Mouse (Mus musculus): Measurements from ENCODE around the gene Opa3. TPM values are rescaled to one million over a fixed set of nuclear protein-coding genes. Genes with fewer than 3 reads are reported as not detected.
A peak's percentile ranks its signal among the peaks of the same experiment; 100 is the strongest.

The Opa3 gene
- polyA plus RNA-seq, 2 experiments = 8.3 to 12.8 TPM

- ATAC-seq (ENCODE audit: insufficient read depth) = no peak
- H3K27me3 ChIP-seq (ENCODE audit: control insufficient read depth, insufficient read depth, low read length) = no peaks in the 10 kb centered on the region
- no peak overlapping the region for H3K27ac ChIP-seq
- no peak for DNase-seq (ENCODE audit: low read depth in 3 of 3, low spot score in 3 of 3)
- H3K9ac ChIP-seq (replicated peaks) = no peak overlapping the region
- no peak overlapping the region for H3K4me3 ChIP-seq (ENCODE audit: insufficient read depth in 1 of 2, low read depth in 2 of 2, low read length in 2 of 2)
- peaks cover 31 to 34% of the 10 kb centered on the region in 2 experiments for H3K4me1 ChIP-seq (replicated peaks; ENCODE audit: control insufficient read depth in 2 of 2, insufficient read depth in 2 of 2, low read length in 1 of 2)
- WGBS (ENCODE audit: insufficient replicate concordance) = 84% methylated on average over 16 of the region's 16 CpGs
- no peaks in the 10 kb centered on the region for H3K9me3 ChIP-seq (ENCODE audit: control insufficient read depth, low read length)
- no peaks in the 10 kb centered on the region for H3K36me3 ChIP-seq (replicated peaks; ENCODE audit: control insufficient read depth, insufficient read depth, low read depth)
- no peak for TF ChIP-seq EP300 (IDR thresholded peaks at IDR 0.05; ENCODE audit: low read depth)
- no peak for TF ChIP-seq CTCF (IDR thresholded peaks at IDR 0.05; ENCODE audit: low read depth)
- H3K4me2 ChIP-seq (ENCODE audit: low read depth) = no peak overlapping the region
These were observed 5.9 kb upstream of the Opa3 start for GRCm38 (mm10) chr7:19222189-19222588.

- Histone ChIP-seq H3K9me3 (ENCODE audit: control insufficient read depth, low read length) (no peaks in the 10 kb centered on the region), H3K4me2 (ENCODE audit: low read depth) (no peak overlapping the region), H3K4me3 (ENCODE audit: insufficient read depth in 1 of 2, low read depth in 2 of 2, low read length in 2 of 2) (no peak overlapping the region), H3K36me3 (replicated peaks; ENCODE audit: control insufficient read depth, insufficient read depth, low read depth) (no peaks in the 10 kb centered on the region), H3K27ac (no peak overlapping the region), H3K27me3 (ENCODE audit: control insufficient read depth, insufficient read depth, low read length) (no peaks in the 10 kb centered on the region), H3K9ac (replicated peaks) (no peak overlapping the region), H3K4me1 (replicated peaks; ENCODE audit: control insufficient read depth in 2 of 2, insufficient read depth in 2 of 2, low read length in 1 of 2) (peaks cover 31 to 34% of the 10 kb centered on the region in 2 experiments)
- no peak for DNase-seq (ENCODE audit: low read depth in 3 of 3, low spot score in 3 of 3)
- TF ChIP-seq EP300 (IDR thresholded peaks at IDR 0.05; ENCODE audit: low read depth) = no peak
- no peak for TF ChIP-seq CTCF (IDR thresholded peaks at IDR 0.05; ENCODE audit: low read depth)
- 84% methylated on average over 14 of the region's 14 CpGs for WGBS (ENCODE audit: insufficient replicate concordance)
- no peak for ATAC-seq (ENCODE audit: insufficient read depth)
These were observed 5.3 kb upstream of the Opa3 start for GRCm38 (mm10) chr7:19222875-19223274.

- Histone ChIP-seq H3K4me1 (replicated peaks; ENCODE audit: control insufficient read depth in 2 of 2, insufficient read depth in 2 of 2, low read length in 1 of 2) (peaks cover 38 to 41% of the 10 kb centered on the region in 2 experiments), H3K27ac (peak overlapping the region; percentile 83), H3K4me3 (ENCODE audit: insufficient read depth in 1 of 2, low read depth in 2 of 2, low read length in 2 of 2) (no peak overlapping the region), H3K4me2 (ENCODE audit: low read depth) (peak overlapping the region; percentile 96), H3K9ac (replicated peaks) (peak overlapping the region; percentile 10; the same call in 1 of the 2 replicates), H3K36me3 (replicated peaks; ENCODE audit: control insufficient read depth, insufficient read depth, low read depth) (no peaks in the 10 kb centered on the region), H3K27me3 (ENCODE audit: control insufficient read depth, insufficient read depth, low read length) (no peaks in the 10 kb centered on the region), H3K9me3 (ENCODE audit: control insufficient read depth, low read length) (no peaks in the 10 kb centered on the region)
- ATAC-seq (ENCODE audit: insufficient read depth) = peak; percentile 11
- WGBS (ENCODE audit: insufficient replicate concordance) = 28% methylated on average over 4 of the region's 4 CpGs
- TF ChIP-seq CTCF (IDR thresholded peaks at IDR 0.05; ENCODE audit: low read depth) (no peak), EP300 (IDR thresholded peaks at IDR 0.05; ENCODE audit: low read depth) (peak; percentile 37; the same call in 1 of the 2 replicates)
- peak in 1 of 3 experiments; percentile 76 for DNase-seq (ENCODE audit: low read depth in 3 of 3, low spot score in 3 of 3)
These were observed 3.2 kb upstream of the Opa3 start for GRCm38 (mm10) chr7:19224933-19225332.

- 14% methylated on average over 20 of the region's 20 CpGs for WGBS (ENCODE audit: insufficient replicate concordance)
- peak overlapping the region; percentile 96 for H3K4me2 ChIP-seq (ENCODE audit: low read depth)
- no peaks in the 10 kb centered on the region for H3K9me3 ChIP-seq (ENCODE audit: control insufficient read depth, low read length)
- peak overlapping the region; percentile 97 for H3K27ac ChIP-seq
- ATAC-seq (ENCODE audit: insufficient read depth) = no peak
- peak in 1 of 3 experiments; percentile 48 for DNase-seq (ENCODE audit: low read depth in 3 of 3, low spot score in 3 of 3)
- no peaks in the 10 kb centered on the region for H3K36me3 ChIP-seq (replicated peaks; ENCODE audit: control insufficient read depth, insufficient read depth, low read depth)
- H3K4me3 ChIP-seq (ENCODE audit: insufficient read depth in 1 of 2, low read depth in 2 of 2, low read length in 2 of 2) = peak overlapping the region; percentile 81 to 93
- H3K27me3 ChIP-seq (ENCODE audit: control insufficient read depth, insufficient read depth, low read length) = no peaks in the 10 kb centered on the region
- H3K4me1 ChIP-seq (replicated peaks; ENCODE audit: control insufficient read depth in 2 of 2, insufficient read depth in 2 of 2, low read length in 1 of 2) = peaks cover 41 to 51% of the 10 kb centered on the region in 2 experiments
- H3K9ac ChIP-seq (replicated peaks) = peak overlapping the region; percentile 92
- no peak for TF ChIP-seq EP300 (IDR thresholded peaks at IDR 0.05; ENCODE audit: low read depth)
- no peak for TF ChIP-seq CTCF (IDR thresholded peaks at IDR 0.05; ENCODE audit: low read depth)
These were observed 1.0 kb upstream of the Opa3 start for GRCm38 (mm10) chr7:19226817-19227797.

- Histone ChIP-seq H3K27me3 (ENCODE audit: control insufficient read depth, insufficient read depth, low read length) (no peaks in the 10 kb centered on the region), H3K27ac (peak overlapping the region; percentile 95), H3K4me1 (replicated peaks; ENCODE audit: control insufficient read depth in 2 of 2, insufficient read depth in 2 of 2, low read length in 1 of 2) (peaks cover 38 to 47% of the 10 kb centered on the region in 2 experiments), H3K9me3 (ENCODE audit: control insufficient read depth, low read length) (no peaks in the 10 kb centered on the region), H3K36me3 (replicated peaks; ENCODE audit: control insufficient read depth, insufficient read depth, low read depth) (no peaks in the 10 kb centered on the region), H3K4me3 (ENCODE audit: insufficient read depth in 1 of 2, low read depth in 2 of 2, low read length in 2 of 2) (peak overlapping the region; percentile 81 to 97), H3K9ac (replicated peaks) (peak overlapping the region; percentile 97), H3K4me2 (ENCODE audit: low read depth) (peak overlapping the region; percentile 97)
- WGBS (ENCODE audit: insufficient replicate concordance) = under 1% methylated on average over 14 of the region's 14 CpGs
- DNase-seq (ENCODE audit: low read depth in 3 of 3, low spot score in 3 of 3) (no peak), ATAC-seq (ENCODE audit: insufficient read depth) (no peak)
- TF ChIP-seq CTCF (IDR thresholded peaks at IDR 0.05; ENCODE audit: low read depth) (no peak), EP300 (IDR thresholded peaks at IDR 0.05; ENCODE audit: low read depth) (no peak; the same call in 1 of the 2 replicates)
These were observed 637 bp downstream of the Opa3 start for GRCm38 (mm10) chr7:19228793-19229148.

Data from liver, embryonic 14.5 days (tissue).